Mouse (Mus musculus): Measurements from ENCODE around the gene Znrf3.
A peak's percentile ranks its signal among the peaks of the same experiment; 100 is the strongest.

The Znrf3 gene

DNA sequence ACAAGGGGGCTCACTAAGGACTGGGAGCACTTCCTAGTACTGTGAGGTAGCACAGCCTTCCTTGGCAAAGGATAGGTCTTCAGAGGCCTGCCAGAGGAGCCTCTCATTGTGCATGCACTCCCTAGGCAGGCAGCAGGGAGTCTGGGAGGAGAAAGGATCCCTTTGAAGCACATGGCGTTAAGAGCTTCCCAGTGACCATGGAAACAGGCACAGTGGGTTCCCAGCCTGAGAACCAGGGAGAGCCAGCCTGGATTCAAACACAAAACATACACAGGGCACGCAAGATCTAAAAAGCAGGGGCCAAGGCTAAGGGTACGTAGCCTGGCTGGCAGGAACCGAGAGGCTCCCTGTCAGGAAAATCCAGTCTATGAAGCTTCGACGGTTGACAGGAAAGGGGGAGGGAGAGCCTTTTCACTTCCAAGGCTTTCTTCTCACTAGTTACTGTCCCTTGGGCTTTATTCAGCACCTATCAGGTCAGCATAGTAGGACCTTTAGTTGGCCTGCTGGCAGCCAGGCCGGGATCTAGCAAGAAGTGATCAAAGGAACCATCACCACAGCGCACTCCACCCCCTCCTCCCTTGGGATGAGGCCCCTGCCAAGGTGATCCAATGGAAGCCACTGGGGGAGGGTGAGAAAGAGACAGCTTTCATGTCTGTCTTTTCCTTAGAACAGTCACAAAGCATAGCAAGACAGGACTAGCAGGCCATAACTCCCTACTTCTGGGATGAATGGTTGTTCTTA lies 126.4 kb downstream of the Znrf3 start:
- DNase-seq (ENCODE audit: low spot score in 2 of 2): peak; percentile 56 to 69

DNA sequence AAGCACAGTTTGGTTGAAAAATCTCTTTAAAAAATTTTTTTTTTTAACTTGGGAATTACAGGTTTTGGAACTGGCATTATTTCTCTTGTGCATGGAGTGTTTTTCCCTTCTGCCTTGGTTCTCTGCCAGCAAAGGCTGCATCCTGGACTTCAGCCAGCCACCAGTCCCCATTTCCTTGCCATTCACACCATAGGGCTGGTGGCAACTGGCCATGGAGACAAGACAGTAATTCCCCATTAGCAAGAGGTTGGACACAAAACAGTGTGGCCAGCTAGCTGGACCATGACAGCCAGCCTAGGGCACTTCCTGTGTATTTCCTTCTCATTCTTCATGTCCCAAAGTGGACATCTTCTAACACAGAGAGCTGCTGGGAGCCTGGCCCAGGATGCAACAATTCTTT lies 129.9 kb downstream of the Znrf3 start:
- peak; percentile 35 to 59 for DNase-seq (ENCODE audit: low spot score in 2 of 2)

DNA sequence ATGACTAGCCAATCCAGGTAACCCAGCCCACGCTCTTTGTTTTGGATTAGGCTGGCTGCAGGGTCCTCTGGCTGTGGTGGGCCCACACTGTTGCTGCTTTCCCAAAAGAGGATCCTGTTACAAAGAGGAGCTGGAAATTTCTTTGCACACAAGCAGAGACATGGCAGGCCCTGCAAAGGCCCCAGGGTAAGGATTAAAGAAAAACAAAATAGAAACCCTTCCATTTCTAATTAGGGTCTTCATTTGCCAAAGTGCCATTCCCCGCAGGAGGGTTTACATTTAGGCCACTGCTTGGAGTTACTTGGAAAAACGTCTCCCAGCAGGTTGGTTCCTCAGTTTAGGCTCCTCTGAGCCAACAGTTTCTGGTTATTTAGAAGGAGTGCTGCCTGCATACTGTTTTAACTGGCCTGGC lies 130.3 kb downstream of the Znrf3 start:
- no peak for DNase-seq (ENCODE audit: low spot score in 2 of 2)

GRCm38 (mm10) chr11:5307024-5307905 lies 137.4 kb downstream of the Znrf3 start:
- DNase-seq (ENCODE audit: low spot score in 2 of 2): no peak

- DNase-seq (ENCODE audit: low spot score in 2 of 2): no peak
These were observed 138.6 kb downstream of the Znrf3 start for GRCm38 (mm10) chr11:5306017-5306416.

DNA sequence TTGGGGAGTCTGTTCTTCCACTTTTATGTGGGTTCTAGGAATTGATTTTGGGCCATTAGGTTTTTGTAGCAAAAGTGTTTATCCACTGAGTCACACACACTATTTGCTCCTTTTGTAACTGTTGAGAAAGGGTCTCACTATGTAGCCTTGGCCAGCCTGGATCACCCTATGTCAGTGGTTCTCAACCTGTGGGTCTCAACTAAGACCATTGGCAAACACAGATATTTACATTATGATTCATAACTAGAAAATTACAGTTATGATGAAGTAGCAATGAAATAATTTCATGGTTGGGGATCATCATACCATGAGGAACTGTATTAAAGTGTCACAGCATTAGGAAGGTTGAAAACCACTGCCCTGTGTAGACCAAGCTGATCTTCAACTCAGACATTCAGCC lies 140.1 kb downstream of the Znrf3 start:
- DNase-seq (ENCODE audit: low spot score in 2 of 2): no peak

- DNase-seq (ENCODE audit: low spot score in 2 of 2): no peak
These were observed 146.7 kb downstream of the Znrf3 start for GRCm38 (mm10) chr11:5298007-5298372.

- no peak for DNase-seq (ENCODE audit: low spot score in 2 of 2)
These were observed 147.3 kb downstream of the Znrf3 start for GRCm38 (mm10) chr11:5297148-5298006.

DNA sequence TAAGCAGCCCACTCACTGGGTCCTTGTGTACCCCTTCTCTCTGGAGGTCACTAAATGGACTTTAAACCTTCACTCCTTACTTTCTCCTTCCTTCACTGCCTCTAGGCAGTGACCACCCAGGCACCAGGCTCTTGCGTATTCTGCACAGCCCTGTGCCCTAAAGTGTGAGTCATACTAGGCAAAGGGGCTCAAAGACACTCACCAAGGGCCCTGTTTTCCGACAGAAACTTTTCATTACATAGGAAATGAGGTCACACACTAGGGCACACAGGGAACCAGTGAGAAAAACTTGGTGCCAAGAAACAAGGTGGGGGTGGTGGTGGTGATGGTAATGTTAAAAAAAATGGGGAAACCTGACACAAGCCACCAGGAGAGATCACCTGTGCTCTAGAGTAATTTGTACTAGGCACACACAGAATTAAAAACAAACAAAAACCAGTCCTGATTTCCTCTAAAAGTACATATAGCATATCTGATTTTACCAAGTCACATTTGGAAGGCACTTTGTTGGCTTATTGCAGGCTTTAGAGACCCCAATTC lies 148.0 kb downstream of the Znrf3 start:
- no peak for DNase-seq (ENCODE audit: low spot score in 2 of 2)

GRCm38 (mm10) chr11:5294805-5295204 lies 149.8 kb downstream of the Znrf3 start:
- no peak for DNase-seq (ENCODE audit: low spot score in 2 of 2)

DNA sequence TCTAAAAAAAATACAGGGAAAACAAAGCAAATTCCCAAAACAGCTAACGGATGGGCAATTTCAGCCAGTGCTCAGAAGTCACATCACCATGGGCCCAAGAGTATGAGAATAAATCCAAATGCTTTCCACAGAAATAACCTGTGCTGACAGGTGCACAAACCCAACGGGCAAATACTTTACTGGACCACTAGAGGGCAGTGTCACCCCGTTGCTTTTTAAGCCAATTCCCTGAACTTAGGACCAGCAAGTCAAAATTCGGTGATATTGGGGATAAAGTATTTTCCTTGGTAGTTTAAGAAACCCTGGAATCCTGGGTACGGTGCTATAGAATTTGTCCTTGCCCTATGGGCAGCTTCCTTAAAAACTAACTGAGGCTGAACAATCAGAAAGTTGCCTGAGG lies 154.0 kb downstream of the Znrf3 start:
- peak in 1 of 2 experiments; percentile 61 for DNase-seq (ENCODE audit: low spot score in 2 of 2)

DNA sequence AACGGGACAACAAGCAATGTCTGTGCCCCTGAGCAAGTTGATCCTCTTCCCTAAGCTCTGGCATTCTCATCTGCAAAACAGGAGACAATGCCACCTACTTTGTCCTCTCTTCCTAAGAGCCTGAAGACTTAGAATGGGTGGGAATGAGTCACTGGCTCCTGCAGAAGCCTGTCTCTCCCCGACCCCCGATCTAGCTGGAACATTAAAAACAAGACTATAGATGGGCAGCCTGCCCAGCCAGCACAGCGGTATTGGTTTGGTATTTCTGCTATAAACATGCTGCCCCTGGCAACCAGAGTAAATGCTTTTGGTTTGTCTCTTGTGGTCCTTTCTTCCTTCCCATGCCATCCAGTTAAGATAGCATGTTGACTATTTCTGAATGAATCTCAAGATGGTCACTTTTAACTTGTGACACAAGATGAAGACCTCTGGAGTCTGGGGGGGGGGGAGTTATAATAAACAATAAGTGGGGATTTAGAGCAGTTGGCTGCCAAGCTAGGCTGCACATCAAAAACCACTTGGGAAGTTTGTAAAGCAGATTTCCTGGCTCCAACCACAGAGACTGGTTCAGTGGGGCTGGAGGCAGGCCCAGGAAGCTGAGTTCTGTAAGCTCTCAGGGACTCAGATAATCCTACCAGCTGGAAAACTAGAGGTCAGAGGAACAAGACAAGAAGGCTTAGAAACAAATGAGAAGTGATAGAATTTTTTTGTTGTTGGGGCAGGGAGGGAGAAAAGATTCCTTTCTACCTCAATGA lies 154.6 kb downstream of the Znrf3 start:
- no peak for DNase-seq (ENCODE audit: low spot score in 2 of 2)

DNA sequence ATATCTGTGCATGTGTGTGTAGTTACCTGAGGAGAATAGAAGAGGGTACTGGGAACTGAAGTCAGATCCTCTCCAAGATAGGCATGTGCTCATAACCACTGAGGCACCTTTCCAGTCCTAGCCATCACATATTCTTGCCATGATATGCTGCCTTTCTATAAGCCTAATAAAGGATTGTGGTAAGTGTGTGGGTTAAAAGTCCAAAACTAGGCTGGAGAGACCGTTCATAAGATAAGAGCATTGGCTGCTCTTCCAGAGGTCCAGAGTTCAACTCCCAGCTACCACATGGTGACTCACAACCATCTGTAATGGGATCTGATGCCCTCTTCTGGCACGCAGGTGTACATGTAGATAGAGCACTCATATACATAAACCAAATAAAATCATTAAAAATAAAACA lies 160.7 kb downstream of the Znrf3 start:
- DNase-seq (ENCODE audit: low spot score in 2 of 2): no peak

DNA sequence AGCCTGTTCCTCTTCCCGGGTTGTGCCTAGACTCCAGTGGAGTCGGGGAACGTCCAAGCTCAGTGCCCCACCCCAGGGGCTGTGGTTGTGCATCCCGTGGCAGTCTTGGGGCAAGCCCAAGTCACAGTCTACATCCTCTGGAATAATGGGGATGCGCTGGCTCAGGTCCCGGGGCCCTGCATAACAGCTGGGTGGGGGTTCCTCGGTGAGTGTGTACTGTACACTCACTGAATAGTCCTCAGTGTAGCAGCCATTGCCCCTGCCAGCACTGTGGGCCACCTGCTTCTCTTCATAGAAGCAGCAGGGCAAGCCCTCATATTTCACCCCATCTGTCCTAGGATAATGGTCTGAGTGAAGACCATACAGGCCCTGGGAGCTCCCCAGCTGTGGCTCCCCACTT lies 163.7 kb downstream of the Znrf3 start:
- DNase-seq (ENCODE audit: low spot score in 2 of 2): no peak

GRCm38 (mm10) chr11:5278463-5278862 lies 166.2 kb downstream of the Znrf3 start:
- DNase-seq (ENCODE audit: low spot score in 2 of 2): no peak

- DNase-seq (ENCODE audit: low spot score in 2 of 2): no peak
These were observed 167.2 kb downstream of the Znrf3 start for GRCm38 (mm10) chr11:5277307-5277971.

- DNase-seq (ENCODE audit: low spot score in 2 of 2): no peak
These were observed 169.4 kb downstream of the Znrf3 start for GRCm38 (mm10) chr11:5275216-5275615.

DNA sequence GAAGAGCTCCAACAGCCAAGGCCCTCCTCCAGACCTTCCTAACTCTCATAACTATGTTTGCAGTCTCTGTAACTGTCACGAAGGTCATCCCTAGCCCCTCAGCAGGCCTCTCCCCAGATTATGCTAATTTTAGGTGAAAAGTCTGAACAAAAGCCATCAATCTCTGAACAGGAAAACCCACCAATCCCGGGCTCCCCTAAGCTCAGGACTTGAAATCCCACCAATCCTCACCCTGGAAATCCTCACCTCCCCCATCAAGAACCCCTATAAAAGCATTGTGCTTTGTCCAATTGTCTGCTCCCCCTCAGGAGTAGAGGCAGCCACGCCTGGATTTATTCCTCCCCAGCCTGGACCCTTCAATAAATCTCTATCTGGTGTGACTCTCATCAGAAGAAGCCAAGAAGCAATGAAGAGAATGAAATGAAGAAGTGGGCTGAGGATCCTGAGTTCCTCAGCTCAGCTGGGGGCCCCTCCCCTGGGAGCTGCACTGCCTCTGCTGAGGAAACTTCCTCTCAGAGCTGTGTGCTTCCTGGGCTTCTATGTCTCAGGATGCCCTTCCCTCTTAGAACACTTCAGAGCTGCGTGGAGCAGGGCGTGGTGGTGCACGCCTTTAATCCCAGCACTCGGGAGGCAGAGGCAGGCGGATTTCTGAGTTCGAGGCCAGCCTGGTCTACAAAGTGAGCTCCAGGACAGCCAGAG lies 172.0 kb downstream of the Znrf3 start:
- no peak for DNase-seq (ENCODE audit: low spot score in 2 of 2)

DNA sequence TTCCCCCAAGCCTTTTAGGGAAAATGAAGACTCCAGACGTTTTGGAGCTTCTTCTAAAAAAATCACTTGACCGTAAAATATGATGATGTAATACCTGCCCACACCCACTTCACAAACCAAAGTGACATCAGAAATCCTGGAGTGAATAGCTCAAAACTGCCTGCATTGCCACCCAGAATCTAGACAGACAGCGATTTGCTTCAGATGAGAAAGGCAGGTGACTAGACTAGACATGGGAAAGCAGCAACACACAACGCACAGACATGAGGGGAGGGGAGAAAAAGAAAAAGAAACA lies 172.6 kb downstream of the Znrf3 start:
- no peak for DNase-seq (ENCODE audit: low spot score in 2 of 2)
